Mouse (Mus musculus): ENCODE measurements around the gene Otulin. TPM values are rescaled to one million over a fixed set of nuclear protein-coding genes. Genes with fewer than 3 reads are reported as not detected.
A peak's percentile ranks its signal among the peaks of the same experiment; 100 is the strongest.

Gene Otulin
- polyA plus RNA-seq, 1 experiment, result 36.9 TPM

DNA sequence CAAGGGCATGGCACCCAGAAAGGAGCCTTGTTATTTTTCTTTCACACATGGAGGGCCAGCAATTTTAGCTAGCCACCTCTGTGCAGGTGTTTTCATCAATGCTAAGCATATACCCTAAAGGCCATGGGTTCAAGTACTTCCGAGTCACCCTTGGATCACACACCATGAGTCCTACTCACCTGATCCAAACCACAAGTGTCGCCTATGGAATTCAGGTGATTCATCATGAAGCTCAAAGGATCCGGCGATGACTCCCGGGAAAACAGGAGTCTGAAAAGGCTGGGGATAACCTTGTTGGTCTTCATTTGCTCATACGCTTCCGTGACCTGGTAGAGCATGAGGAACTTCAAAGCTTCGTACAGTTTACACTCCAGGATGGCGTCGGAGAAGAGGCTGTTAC lies 27.4 kb upstream of the Otulin start:
- no peak for TF ChIP-seq MAX (IDR thresholded peaks at IDR 0.05; ENCODE audit: low read depth)
- TF ChIP-seq POLR2AphosphoS2 (IDR thresholded peaks at IDR 0.05; ENCODE audit: insufficient read length, low read depth), result no peak
- TF ChIP-seq USF1 (IDR thresholded peaks at IDR 0.05; ENCODE audit: low read depth), result no peak
- TF ChIP-seq SRF (IDR thresholded peaks at IDR 0.05; ENCODE audit: control insufficient read depth, insufficient read length, low read depth), result no peak
- Histone ChIP-seq H3K4me2 (ENCODE audit: low read depth) (no peak overlapping the region), H3ac (ENCODE audit: control insufficient read depth, insufficient read length) (no peak overlapping the region), H3K27me3 (ENCODE audit: control insufficient read depth, insufficient read depth, insufficient read length) (no peaks in the 10 kb centered on the region), H3K79me2 (ENCODE audit: control insufficient read depth, insufficient read depth) (no peaks in the 10 kb centered on the region), H3K4me3 (no peak overlapping the region), H3K36me3 (ENCODE audit: control insufficient read depth, insufficient read depth) (no peaks in the 10 kb centered on the region)

DNA sequence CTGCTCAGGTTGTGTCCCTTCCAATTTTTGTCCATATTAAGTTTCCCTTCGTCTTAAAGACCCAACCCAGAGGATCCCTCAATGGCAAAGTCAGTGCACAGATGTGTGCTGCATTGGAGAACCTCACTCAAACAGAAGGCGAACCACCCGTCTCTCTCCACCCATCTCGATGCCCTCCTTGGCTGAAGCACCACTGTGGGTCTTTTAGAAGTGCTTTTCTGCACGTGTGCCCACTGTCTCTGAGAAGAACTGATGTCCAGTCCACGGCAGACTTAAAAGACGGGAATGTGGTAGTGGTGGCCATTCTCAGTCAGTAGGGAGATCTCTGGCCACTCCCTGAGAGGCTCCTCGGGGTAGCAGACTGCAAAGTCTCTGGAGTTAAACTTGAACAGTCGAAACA lies 26.1 kb upstream of the Otulin start:
- no peak overlapping the region for H3ac ChIP-seq (ENCODE audit: control insufficient read depth, insufficient read length)
- TF ChIP-seq TCF12 (IDR thresholded peaks at IDR 0.05; ENCODE audit: insufficient read depth, poor library complexity, severe bottlenecking) (no peak), MYOD1 (IDR thresholded peaks at IDR 0.05; ENCODE audit: control insufficient read depth in 1 of 3, insufficient read length in 2 of 3, low read depth in 2 of 3) (no peak), POLR2A (IDR thresholded peaks at IDR 0.05; ENCODE audit: insufficient read length, low read depth) (no peak)
- H3K79me2 ChIP-seq (ENCODE audit: control insufficient read depth, insufficient read depth), result no peaks in the 10 kb centered on the region
- no peaks in the 10 kb centered on the region for H3K36me3 ChIP-seq (ENCODE audit: control insufficient read depth, insufficient read depth)
- H3K27me3 ChIP-seq (ENCODE audit: control insufficient read depth, insufficient read depth, insufficient read length), result no peaks in the 10 kb centered on the region
- no peak overlapping the region for H3K4me2 ChIP-seq (ENCODE audit: low read depth)
- no peak overlapping the region for H3K4me3 ChIP-seq

DNA sequence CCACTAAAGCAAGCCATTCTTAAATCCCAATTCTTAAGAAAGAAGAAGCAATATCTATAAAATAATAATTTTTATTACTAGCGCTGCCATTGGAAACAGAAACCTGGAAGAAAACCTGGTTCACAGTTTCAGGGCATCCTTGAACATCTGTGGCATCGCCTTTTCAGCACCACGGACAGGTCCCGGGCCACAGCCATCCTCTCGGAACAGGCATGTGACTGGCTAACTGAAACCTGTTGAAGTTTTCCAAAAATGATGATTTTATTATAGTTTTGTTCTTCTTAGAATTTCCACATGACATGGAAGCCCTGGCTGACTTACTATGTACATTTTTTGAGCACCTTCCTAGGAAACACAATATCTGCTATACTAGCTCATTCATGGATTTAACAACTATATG lies 24.5 kb upstream of the Otulin start:
- no peak overlapping the region for H3K4me2 ChIP-seq (ENCODE audit: low read depth)
- TF ChIP-seq REST (IDR thresholded peaks at IDR 0.05; ENCODE audit: insufficient read depth, insufficient read length) (peak; percentile 95), USF1 (IDR thresholded peaks at IDR 0.05; ENCODE audit: low read depth) (peak; percentile 53), MYOD1 (IDR thresholded peaks at IDR 0.05; ENCODE audit: control insufficient read depth in 1 of 3, insufficient read length in 2 of 3, low read depth in 2 of 3) (no peak), TCF12 (IDR thresholded peaks at IDR 0.05; ENCODE audit: insufficient read depth, poor library complexity, severe bottlenecking) (no peak), CEBPB (IDR thresholded peaks at IDR 0.05; ENCODE audit: insufficient read depth, poor library complexity, severe bottlenecking) (no peak), E2F4 (IDR thresholded peaks at IDR 0.05; ENCODE audit: insufficient read depth) (no peak), POLR2AphosphoS2 (IDR thresholded peaks at IDR 0.05; ENCODE audit: insufficient read length, low read depth) (no peak), MAX (IDR thresholded peaks at IDR 0.05; ENCODE audit: low read depth) (no peak), TCF3 (IDR thresholded peaks at IDR 0.05; ENCODE audit: insufficient read length, low read depth) (no peak), MYOG (IDR thresholded peaks at IDR 0.05; ENCODE audit: control insufficient read depth in 1 of 3, insufficient read depth in 1 of 3, insufficient read length in 2 of 3, low read depth in 2 of 3) (no peak)
- no peaks in the 10 kb centered on the region for H3K79me2 ChIP-seq (ENCODE audit: control insufficient read depth, insufficient read depth)
- peaks cover 4% of the 10 kb centered on the region for H3K27me3 ChIP-seq (ENCODE audit: control insufficient read depth, insufficient read depth, insufficient read length)
- H3K36me3 ChIP-seq (ENCODE audit: control insufficient read depth, insufficient read depth), result no peaks in the 10 kb centered on the region
- no peak overlapping the region for H3K4me3 ChIP-seq
- no peak overlapping the region for H3ac ChIP-seq (ENCODE audit: control insufficient read depth, insufficient read length)

GRCm38 (mm10) chr15:27647686-27648085 lies 17.2 kb upstream of the Otulin start:
- no peak overlapping the region for H3K4me3 ChIP-seq
- peaks cover 49% of the 10 kb centered on the region for H3K27me3 ChIP-seq (ENCODE audit: control insufficient read depth, insufficient read depth, insufficient read length)
- no peaks in the 10 kb centered on the region for H3K79me2 ChIP-seq (ENCODE audit: control insufficient read depth, insufficient read depth)
- no peak overlapping the region for H3K4me2 ChIP-seq (ENCODE audit: low read depth)
- no peak overlapping the region for H3ac ChIP-seq (ENCODE audit: control insufficient read depth, insufficient read length)
- no peaks in the 10 kb centered on the region for H3K36me3 ChIP-seq (ENCODE audit: control insufficient read depth, insufficient read depth)
- TF ChIP-seq USF1 (IDR thresholded peaks at IDR 0.05; ENCODE audit: low read depth) (no peak), E2F4 (IDR thresholded peaks at IDR 0.05; ENCODE audit: insufficient read depth) (no peak), POLR2AphosphoS2 (IDR thresholded peaks at IDR 0.05; ENCODE audit: insufficient read length, low read depth) (no peak), TCF3 (IDR thresholded peaks at IDR 0.05; ENCODE audit: insufficient read length, low read depth) (no peak), MYOG (IDR thresholded peaks at IDR 0.05; ENCODE audit: control insufficient read depth in 1 of 3, insufficient read depth in 1 of 3, insufficient read length in 2 of 3, low read depth in 2 of 3) (no peak), POLR2A (IDR thresholded peaks at IDR 0.05; ENCODE audit: insufficient read length, low read depth) (no peak), MAX (IDR thresholded peaks at IDR 0.05; ENCODE audit: low read depth) (no peak), REST (IDR thresholded peaks at IDR 0.05; ENCODE audit: insufficient read depth, insufficient read length) (no peak), TCF12 (IDR thresholded peaks at IDR 0.05; ENCODE audit: insufficient read depth, poor library complexity, severe bottlenecking) (no peak), SRF (IDR thresholded peaks at IDR 0.05; ENCODE audit: control insufficient read depth, insufficient read length, low read depth) (no peak)

GRCm38 (mm10) chr15:27646665-27647064 lies 16.2 kb upstream of the Otulin start:
- H3K36me3 ChIP-seq (ENCODE audit: control insufficient read depth, insufficient read depth), result no peaks in the 10 kb centered on the region
- H3K27me3 ChIP-seq (ENCODE audit: control insufficient read depth, insufficient read depth, insufficient read length), result peaks cover 49% of the 10 kb centered on the region
- no peak overlapping the region for H3K4me2 ChIP-seq (ENCODE audit: low read depth)
- no peak for TF ChIP-seq TCF12 (IDR thresholded peaks at IDR 0.05; ENCODE audit: insufficient read depth, poor library complexity, severe bottlenecking)
- no peak for TF ChIP-seq E2F4 (IDR thresholded peaks at IDR 0.05; ENCODE audit: insufficient read depth)
- no peak for TF ChIP-seq TCF3 (IDR thresholded peaks at IDR 0.05; ENCODE audit: insufficient read length, low read depth)
- TF ChIP-seq CEBPB (IDR thresholded peaks at IDR 0.05; ENCODE audit: insufficient read depth, poor library complexity, severe bottlenecking), result no peak
- TF ChIP-seq POLR2AphosphoS2 (IDR thresholded peaks at IDR 0.05; ENCODE audit: insufficient read length, low read depth), result no peak
- TF ChIP-seq MYOD1 (IDR thresholded peaks at IDR 0.05; ENCODE audit: control insufficient read depth in 1 of 3, insufficient read length in 2 of 3, low read depth in 2 of 3), result no peak
- no peak for TF ChIP-seq MAX (IDR thresholded peaks at IDR 0.05; ENCODE audit: low read depth)
- no peak for TF ChIP-seq SRF (IDR thresholded peaks at IDR 0.05; ENCODE audit: control insufficient read depth, insufficient read length, low read depth)
- no peak for TF ChIP-seq POLR2A (IDR thresholded peaks at IDR 0.05; ENCODE audit: insufficient read length, low read depth)
- TF ChIP-seq USF1 (IDR thresholded peaks at IDR 0.05; ENCODE audit: low read depth), result no peak
- TF ChIP-seq MYOG (IDR thresholded peaks at IDR 0.05; ENCODE audit: control insufficient read depth in 1 of 3, insufficient read depth in 1 of 3, insufficient read length in 2 of 3, low read depth in 2 of 3), result no peak
- no peak for TF ChIP-seq REST (IDR thresholded peaks at IDR 0.05; ENCODE audit: insufficient read depth, insufficient read length)
- H3K79me2 ChIP-seq (ENCODE audit: control insufficient read depth, insufficient read depth), result no peaks in the 10 kb centered on the region
- H3ac ChIP-seq (ENCODE audit: control insufficient read depth, insufficient read length), result no peak overlapping the region
- no peak overlapping the region for H3K4me3 ChIP-seq

Data from myocyte (in vitro differentiated cells).